Mouse (Mus musculus) liver, postnatal 0 days (tissue): ENCODE data around the gene Vmn2r84.
A peak's percentile ranks its signal among the peaks of the same experiment; 100 is the strongest.

Experiments used
- CTCF ChIP-seq: sonication (generic); IDR thresholded peaks from 2 replicates; pipeline ENCODE4 v1.5.1; 2016; ENCODE audit warnings: antibody characterized with exemption, low read depth
- EP300 ChIP-seq: IDR thresholded peaks from 2 replicates; pipeline ENCODE4 v1.6.1; 2016; ENCODE audit warnings: antibody characterized with exemption, low read depth, mild to moderate bottlenecking

GRCm38 (mm10) chr10:130372491-130373173, 21.5 kb downstream of the Vmn2r84 start:
- no peak for TF ChIP-seq CTCF
- peak; percentile 83 for TF ChIP-seq EP300
